Mouse (Mus musculus): ENCODE measurements around the gene Rps11. TPM values are rescaled to one million over a fixed set of nuclear protein-coding genes. Genes with fewer than 3 reads are reported as not detected.

The Rps11 gene
- polyA plus RNA-seq, 1 experiment from 2014 or later, result 1,443 TPM

DNA sequence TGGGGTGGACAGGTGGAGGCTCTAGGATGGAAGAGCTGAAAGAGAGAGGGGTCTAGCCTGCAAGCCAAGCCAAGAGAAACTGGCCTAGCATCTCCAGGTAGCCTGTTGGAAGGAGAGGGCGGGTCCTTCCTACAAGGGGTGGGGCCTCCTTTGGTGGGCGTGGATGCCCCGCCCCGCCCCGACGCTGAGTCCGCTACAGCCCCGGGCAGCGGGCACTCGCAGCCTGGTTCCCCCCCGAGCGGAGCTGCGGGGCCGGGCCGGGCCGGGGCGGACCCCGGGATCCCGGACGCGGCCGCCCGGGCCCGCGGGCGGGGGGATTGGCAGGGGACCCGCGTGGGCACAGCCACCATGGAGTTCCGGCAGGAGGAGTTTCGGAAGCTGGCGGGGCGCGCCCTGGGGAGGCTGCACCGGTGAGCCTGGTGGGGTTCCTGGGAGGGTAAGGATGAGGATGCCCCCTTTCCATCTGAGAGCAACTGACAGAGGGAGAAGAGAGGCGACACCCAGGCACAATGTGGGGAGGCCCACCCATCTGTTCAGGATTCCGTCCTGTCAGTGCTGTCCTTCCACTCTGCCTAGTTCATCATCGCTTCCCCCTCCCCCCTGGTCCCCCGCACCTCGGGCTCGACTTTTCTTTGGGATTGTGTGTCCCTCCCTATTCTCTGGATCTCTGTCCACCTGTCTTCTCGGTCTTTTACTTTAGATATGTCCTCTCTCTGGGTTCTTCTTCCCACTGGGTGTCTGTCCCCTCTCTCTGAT, 39.7 kb upstream of the Rps11 start, which contains the start of gene Slc17a7:
TSS of gene Slc17a7 (plus strand) at position 215 of the 756 bp plus-strand sequence.
- Histone ChIP-seq H3K27ac (ENCODE audit: low read length) (no peak within 1 kb of the TSS), H3K36me3 (ENCODE audit: control insufficient read depth, insufficient read depth, low read length) (peaks cover 9% of the 10 kb centered on the region; the same call in 1 of the 2 replicates), H3K4me1 (replicated peaks; ENCODE audit: control insufficient read depth, insufficient read depth, low read length) (peaks cover 6% of the 10 kb centered on the region), H3K9ac (ENCODE audit: low read length) (peak within 1 kb of the TSS; percentile 65), H3K9me3 (ENCODE audit: control insufficient read depth, low read length) (peaks cover 2% of the 10 kb centered on the region; the same call in 1 of the 2 replicates), H3K4me2 (ENCODE audit: low read depth, low read length) (peak within 1 kb of the TSS; percentile 71), H3K4me3 (ENCODE audit: low read length) (peak within 1 kb of the TSS; percentile 51), H3K27me3 (ENCODE audit: control insufficient read depth, insufficient read depth, low read depth, low read length) (peaks cover 66% of the 10 kb centered on the region)
- WGBS, result 1% methylated on average over 37 of the region's 41 CpGs
- ATAC-seq (ENCODE audit: low read depth), result 0 out of 2 replicates have a peak, but pooled peaks have one; percentile 9

DNA sequence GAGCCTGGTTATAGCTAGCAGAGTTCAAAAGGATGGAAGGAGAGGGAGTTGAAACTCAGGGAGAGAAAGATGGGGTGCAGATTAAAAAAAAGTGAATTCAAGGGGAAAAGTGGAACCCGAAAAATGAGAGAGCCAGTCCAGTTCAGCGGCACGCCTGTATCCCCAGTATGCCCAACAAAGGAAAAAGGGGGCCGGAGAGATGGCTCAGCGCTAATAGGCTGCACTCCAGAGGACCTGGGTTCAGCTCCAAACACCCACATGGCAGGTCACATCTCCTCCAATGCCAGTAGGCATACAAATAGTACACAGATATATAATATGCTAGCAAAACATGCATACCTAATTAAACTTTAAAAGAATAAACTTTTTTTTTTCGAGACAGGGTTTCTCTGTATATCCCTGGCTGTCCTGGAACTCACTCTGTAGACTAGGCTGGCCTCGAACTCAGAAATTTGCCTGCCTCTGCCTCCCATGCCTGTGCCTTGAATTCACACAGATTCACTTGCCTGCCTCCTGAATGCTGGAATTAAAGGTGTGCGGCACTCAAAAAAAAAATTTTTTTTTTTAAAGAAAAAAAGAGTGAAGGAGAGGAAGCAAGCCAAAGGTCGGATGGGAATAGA, 38.9 kb upstream of the Rps11 start:
- Histone ChIP-seq H3K36me3 (ENCODE audit: control insufficient read depth, insufficient read depth, low read length) (peaks cover 9% of the 10 kb centered on the region; the same call in 1 of the 2 replicates), H3K4me1 (replicated peaks; ENCODE audit: control insufficient read depth, insufficient read depth, low read length) (peaks cover 6% of the 10 kb centered on the region), H3K27me3 (ENCODE audit: control insufficient read depth, insufficient read depth, low read depth, low read length) (peaks cover 58% of the 10 kb centered on the region), H3K9ac (ENCODE audit: low read length) (no peak overlapping the region), H3K9me3 (ENCODE audit: control insufficient read depth, low read length) (no peaks in the 10 kb centered on the region), H3K4me3 (ENCODE audit: low read length) (no peak overlapping the region), H3K27ac (ENCODE audit: low read length) (no peak overlapping the region), H3K4me2 (ENCODE audit: low read depth, low read length) (no peak overlapping the region)
- WGBS, result 69% methylated on average over 9 of the region's 9 CpGs
- no peak for ATAC-seq (ENCODE audit: low read depth)

DNA sequence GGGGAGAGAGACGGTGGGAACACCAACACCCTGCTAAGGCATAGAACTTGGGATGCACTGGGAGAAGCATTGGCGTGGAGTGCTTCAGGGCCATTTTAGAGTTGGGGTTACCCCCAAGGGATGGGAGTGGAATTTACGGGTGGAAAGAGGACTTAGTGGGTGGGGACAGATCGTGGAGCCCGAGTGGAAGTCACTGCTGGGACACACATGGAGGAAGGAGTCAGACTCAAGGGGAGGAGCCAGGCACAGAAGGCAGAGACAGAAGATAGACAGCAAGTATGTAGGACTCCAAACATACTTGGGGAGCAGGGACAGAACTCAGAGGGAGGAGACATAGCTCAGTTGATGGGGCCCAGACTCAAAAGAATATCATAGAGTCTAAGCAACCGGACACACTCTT, 38.3 kb upstream of the Rps11 start:
- Histone ChIP-seq H3K4me3 (ENCODE audit: low read length) (peak overlapping the region; percentile 53), H3K4me1 (replicated peaks; ENCODE audit: control insufficient read depth, insufficient read depth, low read length) (peaks cover 6% of the 10 kb centered on the region), H3K36me3 (ENCODE audit: control insufficient read depth, insufficient read depth, low read length) (peaks cover 9% of the 10 kb centered on the region; the same call in 1 of the 2 replicates), H3K9ac (ENCODE audit: low read length) (peak overlapping the region; percentile 56), H3K27ac (ENCODE audit: low read length) (no peak overlapping the region), H3K9me3 (ENCODE audit: control insufficient read depth, low read length) (no peaks in the 10 kb centered on the region), H3K4me2 (ENCODE audit: low read depth, low read length) (peak overlapping the region; percentile 87), H3K27me3 (ENCODE audit: control insufficient read depth, insufficient read depth, low read depth, low read length) (peaks cover 52% of the 10 kb centered on the region)
- WGBS, result 19% methylated on average over 6 of the region's 6 CpGs
- ATAC-seq (ENCODE audit: low read depth), result no peak; the same call in 1 of the 2 replicates

DNA sequence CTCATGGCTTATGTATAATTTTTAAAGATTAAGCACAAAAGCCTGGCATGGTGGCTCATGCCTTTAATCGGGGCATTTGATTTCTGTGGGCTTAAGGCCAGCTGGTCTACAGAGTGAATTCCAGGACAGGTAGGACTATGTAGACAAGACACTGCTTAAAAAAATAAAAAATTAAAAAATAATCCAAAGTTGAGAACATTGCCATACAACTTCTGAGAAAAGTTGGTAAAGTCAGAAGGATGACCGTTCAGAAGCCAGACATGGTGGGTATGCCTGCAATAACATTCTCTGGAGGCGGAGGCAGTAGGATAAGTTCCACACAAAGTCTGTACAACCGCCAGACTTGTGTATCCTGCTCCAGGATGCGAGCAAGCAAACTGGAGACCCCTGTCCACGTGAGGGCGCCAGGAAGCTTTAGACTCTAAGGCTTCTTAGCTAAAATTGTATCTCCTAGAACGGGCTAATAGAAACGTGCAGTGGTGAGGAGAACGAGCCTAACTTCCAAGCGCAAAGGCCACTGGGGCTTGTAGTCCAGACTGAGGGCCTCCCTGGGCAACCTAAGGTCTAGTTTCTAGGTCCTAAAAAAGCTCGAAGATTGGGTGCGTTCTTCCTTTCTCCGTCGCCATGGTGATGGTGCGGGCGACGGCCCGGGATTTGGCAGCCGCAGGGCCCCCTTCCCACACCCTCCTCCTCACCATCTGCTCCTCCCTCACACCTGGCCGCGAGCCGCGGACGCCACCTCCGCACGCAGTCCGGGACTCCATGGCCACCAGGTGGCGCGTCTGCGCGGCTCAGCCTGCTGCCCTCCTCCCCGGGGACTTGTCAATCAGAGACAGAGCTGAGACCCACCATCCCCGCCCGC, 37.6 kb upstream of the Rps11 start:
- peak overlapping the region; percentile 53 for H3K4me3 ChIP-seq (ENCODE audit: low read length)
- 4% methylated on average over 35 of the region's 35 CpGs for WGBS
- peaks cover 45% of the 10 kb centered on the region for H3K27me3 ChIP-seq (ENCODE audit: control insufficient read depth, insufficient read depth, low read depth, low read length)
- peak overlapping the region; percentile 56 for H3K9ac ChIP-seq (ENCODE audit: low read length)
- peak overlapping the region; percentile 87 for H3K4me2 ChIP-seq (ENCODE audit: low read depth, low read length)
- peaks cover 9% of the 10 kb centered on the region; the same call in 1 of the 2 replicates for H3K36me3 ChIP-seq (ENCODE audit: control insufficient read depth, insufficient read depth, low read length)
- H3K9me3 ChIP-seq (ENCODE audit: control insufficient read depth, low read length), result no peaks in the 10 kb centered on the region
- peak; percentile 93 for ATAC-seq (ENCODE audit: low read depth)
- no peak overlapping the region for H3K27ac ChIP-seq (ENCODE audit: low read length)
- H3K4me1 ChIP-seq (replicated peaks; ENCODE audit: control insufficient read depth, insufficient read depth, low read length), result peaks cover 6% of the 10 kb centered on the region

DNA sequence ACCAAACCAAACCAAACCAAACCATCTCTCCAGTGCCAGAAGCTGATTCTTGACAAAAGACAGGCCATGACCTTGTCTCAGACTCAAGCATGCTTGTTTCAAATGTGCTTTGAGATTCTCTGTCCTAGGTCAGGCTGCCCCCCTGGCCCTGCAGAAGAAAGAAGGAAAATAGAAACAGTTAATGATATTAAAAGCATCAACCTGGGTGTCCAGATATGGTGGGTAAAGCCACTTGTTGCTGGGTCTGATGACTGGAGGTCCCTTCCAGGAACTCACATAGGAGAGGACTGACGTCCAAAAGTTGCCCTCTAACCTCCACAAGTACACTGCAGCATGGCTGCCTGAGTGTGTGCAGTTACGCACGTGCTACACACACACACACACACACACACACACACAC, 36.6 kb upstream of the Rps11 start:
- no peaks in the 10 kb centered on the region for H3K9me3 ChIP-seq (ENCODE audit: control insufficient read depth, low read length)
- H3K4me2 ChIP-seq (ENCODE audit: low read depth, low read length), result no peak overlapping the region
- no peak overlapping the region for H3K27ac ChIP-seq (ENCODE audit: low read length)
- WGBS, result 87% methylated on average over 3 of the region's 3 CpGs
- no peak for ATAC-seq (ENCODE audit: low read depth)
- no peak overlapping the region for H3K4me3 ChIP-seq (ENCODE audit: low read length)
- H3K27me3 ChIP-seq (ENCODE audit: control insufficient read depth, insufficient read depth, low read depth, low read length), result peaks cover 35% of the 10 kb centered on the region
- peaks cover 6% of the 10 kb centered on the region for H3K4me1 ChIP-seq (replicated peaks; ENCODE audit: control insufficient read depth, insufficient read depth, low read length)
- no peak overlapping the region for H3K9ac ChIP-seq (ENCODE audit: low read length)
- H3K36me3 ChIP-seq (ENCODE audit: control insufficient read depth, insufficient read depth, low read length), result peaks cover 9% of the 10 kb centered on the region; the same call in 1 of the 2 replicates

DNA sequence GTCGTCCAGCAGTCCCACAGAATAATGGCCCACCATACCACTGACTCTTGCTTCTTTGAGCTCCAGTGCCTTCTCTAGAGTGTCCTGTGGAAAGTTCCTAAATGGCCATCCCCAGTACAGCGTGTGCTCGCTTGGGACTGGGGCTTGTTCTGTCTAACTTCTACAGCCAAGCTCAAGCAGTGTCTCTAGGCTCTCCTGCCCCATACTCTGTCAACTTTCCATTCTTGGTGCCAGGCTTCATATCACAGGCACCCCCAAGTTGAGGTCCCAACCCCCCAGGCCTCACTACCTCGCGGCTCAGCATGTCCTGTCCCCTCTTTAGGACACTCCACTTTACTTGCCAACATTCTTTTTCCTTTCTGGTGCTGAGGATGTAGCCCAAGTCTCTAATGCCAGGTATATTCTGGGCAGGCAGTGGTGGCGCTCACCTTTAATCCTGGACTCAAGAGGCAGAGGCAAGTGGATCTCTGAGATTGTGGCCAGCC, 36.1 kb upstream of the Rps11 start:
- no peaks in the 10 kb centered on the region for H3K9me3 ChIP-seq (ENCODE audit: control insufficient read depth, low read length)
- H3K27me3 ChIP-seq (ENCODE audit: control insufficient read depth, insufficient read depth, low read depth, low read length), result peaks cover 30% of the 10 kb centered on the region
- H3K4me2 ChIP-seq (ENCODE audit: low read depth, low read length), result no peak overlapping the region
- H3K36me3 ChIP-seq (ENCODE audit: control insufficient read depth, insufficient read depth, low read length), result peaks cover 9% of the 10 kb centered on the region; the same call in 1 of the 2 replicates
- WGBS, result 88% methylated on average over 6 of the region's 6 CpGs
- H3K4me3 ChIP-seq (ENCODE audit: low read length), result no peak overlapping the region
- H3K9ac ChIP-seq (ENCODE audit: low read length), result no peak overlapping the region
- peaks cover 8% of the 10 kb centered on the region for H3K4me1 ChIP-seq (replicated peaks; ENCODE audit: control insufficient read depth, insufficient read depth, low read length)
- no peak overlapping the region for H3K27ac ChIP-seq (ENCODE audit: low read length)
- ATAC-seq (ENCODE audit: low read depth), result no peak

DNA sequence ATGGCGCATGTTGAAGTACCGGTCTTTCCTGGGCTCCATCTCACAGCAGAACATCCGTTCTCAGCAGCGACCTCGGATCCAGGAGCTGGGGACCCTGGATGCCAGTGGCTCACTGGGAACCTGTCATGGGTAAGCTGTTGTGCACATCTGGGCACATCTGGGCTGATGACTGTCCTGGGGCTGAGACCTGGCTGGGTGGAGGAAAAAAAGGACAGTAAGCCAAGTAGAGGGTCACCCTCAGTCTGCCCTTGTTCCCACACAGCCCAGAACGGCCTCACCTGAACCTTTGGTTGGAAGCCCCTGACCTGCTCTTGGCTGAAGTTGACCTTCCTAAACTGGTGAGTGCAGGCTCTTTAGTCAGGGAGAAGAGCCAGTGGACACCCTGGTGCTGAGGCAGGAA, 34.8 kb upstream of the Rps11 start:
- Histone ChIP-seq H3K4me1 (replicated peaks; ENCODE audit: control insufficient read depth, insufficient read depth, low read length) (peaks cover 15% of the 10 kb centered on the region), H3K4me2 (ENCODE audit: low read depth, low read length) (no peak overlapping the region), H3K36me3 (ENCODE audit: control insufficient read depth, insufficient read depth, low read length) (peaks cover 9% of the 10 kb centered on the region; the same call in 1 of the 2 replicates), H3K9ac (ENCODE audit: low read length) (no peak overlapping the region), H3K27ac (ENCODE audit: low read length) (no peak overlapping the region), H3K9me3 (ENCODE audit: control insufficient read depth, low read length) (no peaks in the 10 kb centered on the region), H3K4me3 (ENCODE audit: low read length) (no peak overlapping the region), H3K27me3 (ENCODE audit: control insufficient read depth, insufficient read depth, low read depth, low read length) (peaks cover 17% of the 10 kb centered on the region)
- no peak for ATAC-seq (ENCODE audit: low read depth)
- WGBS, result 93% methylated on average over 6 of the region's 6 CpGs

DNA sequence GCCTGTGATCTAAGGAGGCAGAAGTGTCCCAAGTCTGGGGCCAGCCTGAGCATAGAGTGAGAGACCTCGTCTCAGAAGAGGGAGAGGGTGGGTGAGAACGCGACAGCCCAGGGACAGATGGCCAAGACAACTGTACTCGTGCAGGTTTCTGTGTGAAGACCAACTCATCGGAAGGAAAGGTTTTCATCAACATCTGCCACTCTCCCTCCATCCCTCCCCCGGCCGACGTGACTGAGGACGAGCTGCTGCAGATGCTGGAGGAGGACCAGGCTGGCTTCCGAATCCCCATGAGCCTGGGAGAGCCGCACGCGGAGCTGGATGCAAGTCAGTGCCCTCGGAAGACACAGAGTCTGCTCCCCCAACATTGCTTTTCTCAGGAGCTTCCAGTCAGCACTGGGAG, 33.2 kb upstream of the Rps11 start:
- no peak for ATAC-seq (ENCODE audit: low read depth)
- WGBS, result 79% methylated on average over 14 of the region's 14 CpGs

More for the DNA sequence above, 33.2 kb upstream of the Rps11 start:
- H3K9ac ChIP-seq (ENCODE audit: low read length), result no peak overlapping the region
- H3K36me3 ChIP-seq (ENCODE audit: control insufficient read depth, insufficient read depth, low read length), result peaks cover 9% of the 10 kb centered on the region; the same call in 1 of the 2 replicates
- no peak overlapping the region for H3K27ac ChIP-seq (ENCODE audit: low read length)
- H3K27me3 ChIP-seq (ENCODE audit: control insufficient read depth, insufficient read depth, low read depth, low read length), result peaks cover 1% of the 10 kb centered on the region
- no peak overlapping the region for H3K4me2 ChIP-seq (ENCODE audit: low read depth, low read length)
- peaks cover 17% of the 10 kb centered on the region for H3K4me1 ChIP-seq (replicated peaks; ENCODE audit: control insufficient read depth, insufficient read depth, low read length)
- H3K4me3 ChIP-seq (ENCODE audit: low read length), result no peak overlapping the region
- H3K9me3 ChIP-seq (ENCODE audit: control insufficient read depth, low read length), result no peaks in the 10 kb centered on the region

Data from lung, embryonic 16.5 days (tissue).